Mouse (Mus musculus) left cerebral cortex, postnatal 36 days (tissue): Measurements from ENCODE around the gene Hist1h3a. TPM values are rescaled to one million over a fixed set of nuclear protein-coding genes. Genes with fewer than 3 reads are reported as not detected.

ENCODE experiments used
- DNase-seq, 2 experiments: peaks; one replicate each; pipeline ENCODE4 v3.0.0; 2021 to 2022; ENCODE audit warnings: low spot score in 2 of 2, mixed read lengths in 1 of 2
- intact Hi-C: fragments of 180-260 bp; cut with DNase I; formaldehyde crosslinking; loops from one replicate; pipeline ENCODE4 v1.15.1; 2025
- total RNA-seq, 2 experiments: library from RNA; stranded (reverse); gene quantifications; 2 replicates each; pipeline ENCODE4 v1.2.3; 2021

Gene Hist1h3a
- total RNA-seq, 2 experiments from 2014 or later = 41.3 to 42.8 TPM

GRCm38 (mm10) chr13:23745381-23746161 is 16.6 kb downstream of the Hist1h3a start, which contains the start of gene Hist1h3c:
TSS of gene Hist1h3c (minus strand) at chr13:23745602.
- DNase-seq = peak; percentile 70 to 84
- intact Hi-C loops = loop anchor here (5.0 kb wide), 1 partner anchor 1703 kb away; the partner anchor contains the start of genes Hist1h2ag, Hist1h2bj and Hist1h4i

DNA sequence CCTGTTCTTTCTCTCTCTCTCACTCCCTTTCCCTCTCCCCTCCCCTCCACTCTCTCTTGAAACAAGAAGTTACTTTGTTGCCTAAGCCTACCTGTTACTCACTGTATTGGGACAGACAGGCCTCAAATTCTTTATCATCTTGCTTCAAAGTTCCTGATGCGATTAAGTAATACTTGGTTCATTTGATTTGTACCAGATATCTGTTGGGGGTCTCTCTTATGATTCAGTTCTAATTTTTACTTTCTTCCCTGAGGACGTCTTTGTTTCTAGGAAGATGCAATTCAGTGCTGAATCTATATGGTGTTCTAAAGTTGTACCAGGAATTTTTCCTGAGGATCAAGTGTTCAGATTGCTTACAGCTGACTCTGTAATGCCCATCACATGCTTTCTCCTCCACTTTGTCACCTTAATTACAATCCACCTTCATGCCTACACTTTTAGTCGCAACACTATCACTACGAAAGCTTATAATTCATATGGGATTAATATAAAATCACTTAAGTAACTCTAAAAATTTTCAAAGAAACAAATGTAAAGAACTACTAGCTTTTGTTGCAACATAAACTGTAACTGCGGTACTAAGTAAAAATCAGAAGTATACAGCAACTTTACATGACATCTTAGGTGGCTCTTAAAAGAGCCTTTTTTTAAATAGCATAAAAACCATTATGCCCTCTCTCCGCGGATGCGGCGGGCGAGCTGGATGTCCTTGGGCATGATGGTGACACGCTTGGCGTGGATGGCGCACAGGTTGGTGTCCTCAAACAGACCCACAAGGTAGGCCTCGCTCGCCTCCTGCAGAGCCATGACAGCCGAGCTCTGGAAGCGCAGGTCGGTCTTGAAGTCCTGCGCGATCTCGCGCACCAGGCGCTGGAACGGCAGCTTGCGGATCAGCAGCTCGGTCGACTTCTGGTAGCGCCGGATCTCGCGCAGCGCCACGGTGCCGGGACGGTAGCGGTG is 17.5 kb downstream of the Hist1h3a start:
- intact Hi-C loops = loop anchor here (5.0 kb wide), 2 partner anchors 162 to 1702 kb away; partner anchors contain the start of genes Hist1h2ag, Hist1h2bj, Hist1h4d and Hist1h4i
- no peak for DNase-seq

GRCm38 (mm10) chr13:23743963-23744362 is 18.2 kb downstream of the Hist1h3a start:
- intact Hi-C loops = loop anchor here (5.0 kb wide), 1 partner anchor 162 kb away; the partner anchor contains the start of gene Hist1h4d
- DNase-seq = no peak

GRCm38 (mm10) chr13:23743215-23743614 is 19.0 kb downstream of the Hist1h3a start:
- intact Hi-C loops = loop anchor here (5.0 kb wide), 1 partner anchor 161 kb away; the partner anchor contains the start of gene Hist1h4d
- DNase-seq = no peak

- intact Hi-C loops = loop anchor here (5.0 kb wide), 1 partner anchor 160 kb away; the partner anchor contains the start of gene Hist1h4d
- DNase-seq = no peak
Measured at GRCm38 (mm10) chr13:23742007-23742406, 20.2 kb downstream of the Hist1h3a start.

DNA sequence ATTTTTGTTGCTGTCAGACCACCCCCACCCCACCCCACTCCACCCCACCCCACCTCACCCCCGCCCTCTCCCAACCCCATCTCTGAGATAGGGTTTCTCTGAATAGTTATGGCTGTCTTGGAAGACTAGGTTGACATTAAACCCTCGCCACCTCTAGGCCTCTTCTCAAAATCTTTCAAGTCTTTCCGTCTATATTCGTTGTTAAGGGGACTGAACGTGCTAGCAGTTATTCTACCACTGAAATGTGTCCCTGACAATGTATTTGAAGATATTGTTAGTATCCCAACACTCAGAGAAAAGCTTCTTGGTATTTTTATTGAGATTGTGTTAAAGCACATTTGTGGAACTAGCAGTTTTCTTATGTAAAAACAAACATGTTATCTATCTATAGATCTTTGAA is 21.3 kb downstream of the Hist1h3a start:
- DNase-seq = no peak
- intact Hi-C loops = loop anchor here (5.0 kb wide), 1 partner anchor 159 kb away; the partner anchor contains the start of gene Hist1h4d

GRCm38 (mm10) chr13:23740256-23740840 is 21.8 kb downstream of the Hist1h3a start:
- intact Hi-C loops = loop anchor here (5.0 kb wide), 1 partner anchor 158 kb away; the partner anchor contains the start of gene Hist1h4d
- no peak for DNase-seq

- intact Hi-C loops = loop anchor here (2.0 to 5.0 kb wide), 3 partner anchors 41 to 158 kb away; partner anchors contain the start of genes Hist1h1e, Hist1h2be, Hist1h4c and Hist1h4d
- no peak for DNase-seq
Measured at GRCm38 (mm10) chr13:23739922-23740252, 22.3 kb downstream of the Hist1h3a start.

DNA sequence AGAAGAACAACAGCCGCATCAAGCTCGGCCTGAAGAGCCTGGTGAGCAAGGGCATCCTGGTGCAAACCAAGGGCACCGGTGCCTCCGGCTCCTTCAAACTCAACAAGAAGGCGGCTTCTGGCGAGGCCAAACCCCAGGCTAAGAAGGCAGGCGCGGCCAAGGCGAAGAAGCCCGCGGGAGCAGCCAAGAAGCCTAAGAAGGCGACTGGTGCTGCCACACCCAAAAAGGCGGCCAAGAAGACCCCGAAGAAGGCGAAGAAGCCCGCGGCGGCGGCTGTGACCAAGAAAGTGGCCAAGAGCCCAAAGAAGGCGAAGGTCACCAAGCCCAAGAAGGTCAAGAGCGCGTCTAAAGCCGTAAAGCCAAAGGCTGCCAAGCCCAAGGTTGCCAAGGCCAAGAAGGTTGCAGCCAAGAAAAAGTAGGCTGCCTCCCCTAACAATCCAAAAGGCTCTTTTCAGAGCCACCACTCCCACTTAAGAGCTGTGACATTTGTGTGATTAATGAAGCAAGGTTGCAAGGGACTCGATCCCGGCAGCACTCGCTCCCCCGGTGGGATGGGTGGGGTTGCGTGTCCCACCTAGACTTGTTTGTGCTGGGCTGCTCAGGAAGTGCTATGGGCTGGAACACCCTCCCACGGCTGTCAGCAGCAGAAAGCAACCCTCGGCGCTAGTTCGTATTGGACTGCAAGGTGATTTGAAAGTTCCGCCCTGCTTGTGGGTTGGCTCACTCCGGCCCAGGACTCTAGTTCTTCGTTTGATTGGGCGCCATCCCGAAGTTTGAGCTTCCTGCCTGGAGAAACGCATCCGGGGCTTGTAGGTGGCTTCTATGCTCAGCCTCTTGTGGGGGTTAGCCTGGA is 22.9 kb downstream of the Hist1h3a start:
- intact Hi-C loops = loop anchor here (2.0 to 5.0 kb wide), 2 partner anchors 40 to 117 kb away; partner anchors contain the start of genes Hist1h1e, Hist1h2be and Hist1h4c
- peak; percentile 94 for DNase-seq

DNA sequence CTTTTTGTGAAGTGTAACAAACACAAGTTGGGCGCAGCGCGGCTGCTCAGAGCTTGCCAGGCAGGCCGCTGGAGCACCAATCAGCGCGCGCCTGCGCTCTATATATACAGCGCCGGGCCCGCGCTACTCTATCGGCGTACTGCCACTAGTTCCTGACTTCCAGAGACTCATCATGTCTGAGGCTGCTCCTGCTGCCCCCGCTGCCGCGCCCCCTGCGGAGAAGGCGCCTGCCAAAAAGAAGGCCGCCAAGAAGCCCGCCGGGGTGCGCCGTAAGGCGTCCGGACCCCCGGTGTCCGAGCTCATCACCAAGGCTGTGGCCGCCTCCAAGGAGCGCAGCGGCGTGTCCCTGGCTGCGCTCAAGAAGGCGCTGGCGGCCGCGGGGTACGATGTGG is 23.5 kb downstream of the Hist1h3a start, which contains the start of gene Hist1h1c:
Gene Hist1h1c, plus strand, starts transcription at position 132 of the 392 bp plus-strand sequence.
- DNase-seq = peak; percentile 88 to 89
- intact Hi-C loops = loop anchor here (2.0 to 5.0 kb wide), 2 partner anchors 40 to 116 kb away; partner anchors contain the start of genes Hist1h1e, Hist1h2be and Hist1h4c

GRCm38 (mm10) chr13:23738041-23738440 is 24.1 kb downstream of the Hist1h3a start:
- intact Hi-C loops = loop anchor here (2.0 to 5.0 kb wide), 2 partner anchors 39 to 116 kb away; partner anchors contain the start of genes Hist1h1e, Hist1h2be and Hist1h4c
- DNase-seq = no peak

- intact Hi-C loops = loop anchor here (5.0 kb wide), 1 partner anchor 115 kb away; the partner anchor contains the start of genes Hist1h1e and Hist1h2be
- DNase-seq = no peak
Measured at GRCm38 (mm10) chr13:23737091-23737490, 25.1 kb downstream of the Hist1h3a start.

- intact Hi-C loops = loop anchor here (1.0 kb wide), 1 partner anchor 31 kb away; no protein-coding TSS in a partner anchor
Measured at GRCm38 (mm10) chr13:23732156-23732804, 29.9 kb downstream of the Hist1h3a start.

GRCm38 (mm10) chr13:23730479-23730878 is 31.7 kb downstream of the Hist1h3a start:
- DNase-seq = no peak
- intact Hi-C loops = no loop called here

More at GRCm38 (mm10) chr13:23732156-23732804, 29.9 kb downstream of the Hist1h3a start:
- DNase-seq = no peak

DNA sequence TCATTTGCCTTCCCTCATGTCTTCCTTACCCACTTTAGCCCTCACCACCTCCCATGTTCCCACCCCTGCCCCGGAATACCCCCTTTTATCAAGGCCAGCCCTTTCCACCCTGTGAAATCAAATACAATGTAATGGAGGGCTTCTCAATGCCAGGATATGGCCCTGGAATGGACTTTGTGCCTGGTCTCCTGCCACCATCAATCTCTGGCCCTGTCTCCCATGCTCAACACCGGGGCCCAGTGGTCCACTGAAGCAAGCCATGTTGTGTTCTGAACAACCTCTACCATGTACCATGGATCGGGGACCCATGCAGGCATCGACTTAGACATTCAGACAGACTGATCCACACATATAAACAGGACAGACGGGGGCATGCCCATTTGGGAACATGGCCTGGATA is 32.5 kb downstream of the Hist1h3a start:
- intact Hi-C loops = no loop called here
- no peak for DNase-seq

- intact Hi-C loops = no loop called here
- DNase-seq = no peak
Measured at GRCm38 (mm10) chr13:23729192-23729525, 33.0 kb downstream of the Hist1h3a start.

GRCm38 (mm10) chr13:23728472-23729191 is 33.6 kb downstream of the Hist1h3a start:
- no peak for DNase-seq
- intact Hi-C loops = no loop called here
